Mouse (Mus musculus) midbrain, embryonic 10.5 days (tissue): ENCODE results near the gene Mllt10. TPM values are rescaled to one million over a fixed set of nuclear protein-coding genes. Genes with fewer than 3 reads are reported as not detected.

Source experiments
- DNase-seq: peaks from one replicate; pipeline ENCODE4 v3.0.0-alpha.2; 2017; ENCODE audit warnings: low spot score
- H3K27ac ChIP-seq: fragments of 300-500 bp; sonication (generic); replicated peaks from 2 replicates; pipeline ENCODE4 v1.5.1; 2016; ENCODE audit warnings: mild to moderate bottlenecking
- H3K27me3 ChIP-seq: fragments of 300-500 bp; sonication (generic); 2 replicates; pipeline ENCODE4 v1.6.1; 2016; ENCODE audit warnings: low read depth, mild to moderate bottlenecking; ENCODE audit not compliant: poor library complexity, severe bottlenecking
- H3K36me3 ChIP-seq: fragments of 300-500 bp; sonication (generic); 2 replicates; pipeline ENCODE4 v1.6.1; 2016; ENCODE audit warnings: mild to moderate bottlenecking, moderate library complexity
- H3K4me1 ChIP-seq: fragments of 300-500 bp; sonication (generic); 2 replicates; pipeline ENCODE4 v1.6.1; 2016
- H3K4me3 ChIP-seq: fragments of 300-500 bp; sonication (generic); 2 replicates; pipeline ENCODE4 v1.5.1; 2016; ENCODE audit warnings: mild to moderate bottlenecking, moderate library complexity
- H3K9me3 ChIP-seq: fragments of 300-500 bp; sonication (generic); replicated peaks from 2 replicates; pipeline ENCODE4 v1.6.1; 2016; ENCODE audit warnings: mild to moderate bottlenecking
- WGBS: fragments of 180-500 bp; shearing (Covaris S2); methylation state at CpG from one replicate; pipeline ENCODE4 v1.1.7; 2016; 5-methylcytosine and 5-hydroxymethylcytosine counted together
- polyA plus RNA-seq: library from polyadenylated mRNA; unstranded; fragments of >200 nt; fragmentation: Nextera tagmentation; extraction: Ambion mirVana; gene quantifications from 2 replicates; pipeline ENCODE4 v1.2.1, GENCODE M21; 2016

Gene Mllt10
- polyA plus RNA-seq, 1 experiment from 2014 or later = 71.0 TPM

- Histone ChIP-seq H3K36me3 (peaks cover 10% of the 10 kb centered on the region), H3K4me1 (peaks cover 88% of the 10 kb centered on the region), H3K27me3 (no peaks in the 10 kb centered on the region), H3K4me3 (peak overlapping the region; percentile 81), H3K27ac (peak overlapping the region; percentile 100), H3K9me3 (no peaks in the 10 kb centered on the region)
- WGBS = under 1% methylated on average over 46 of the region's 46 CpGs
- DNase-seq = peak; percentile 79
Measured at GRCm38 (mm10) chr2:18039566-18040290, 15.3 kb upstream of the Mllt10 start.

DNA sequence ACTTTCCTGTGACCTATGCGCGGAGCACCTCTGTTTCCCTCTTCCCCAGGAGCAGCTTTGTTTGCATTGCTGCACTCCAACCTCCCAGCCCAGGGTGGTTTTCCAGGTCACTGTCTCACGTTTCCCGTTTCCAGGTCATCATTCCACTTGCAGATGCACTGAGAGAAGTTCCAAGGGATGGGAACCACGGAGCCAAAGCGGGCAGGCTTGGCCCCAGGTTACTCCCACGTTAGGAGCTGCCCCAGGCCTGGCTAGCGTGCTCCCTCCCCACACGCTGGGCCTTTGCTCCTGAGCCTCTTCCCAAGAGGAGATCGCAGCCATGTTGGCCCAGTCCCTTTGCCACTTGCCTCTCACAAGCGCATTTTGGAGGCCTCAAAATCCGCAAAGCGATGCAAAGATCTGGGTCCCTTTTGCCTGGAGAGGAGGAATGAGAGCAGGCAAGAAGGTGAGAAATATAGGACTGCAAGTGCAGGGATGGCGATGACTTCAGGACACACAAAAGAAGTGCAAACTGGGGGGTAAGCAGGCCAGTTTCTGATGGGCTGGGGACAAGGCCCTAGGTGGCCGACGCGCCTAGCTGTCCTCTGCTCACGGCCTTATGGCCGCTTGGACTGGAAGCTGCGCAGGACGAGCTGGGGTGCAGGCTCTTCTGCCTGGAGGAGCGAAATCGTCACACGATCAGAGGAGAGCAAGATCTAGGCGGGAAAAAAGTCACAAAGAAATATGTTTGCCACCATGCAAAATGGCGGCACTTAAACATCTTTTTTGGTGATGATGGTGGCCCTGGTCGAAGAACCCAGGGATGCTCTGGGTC lies 14.5 kb upstream of the Mllt10 start:
- Histone ChIP-seq H3K27ac (peak overlapping the region; percentile 100), H3K27me3 (no peaks in the 10 kb centered on the region), H3K4me3 (peak overlapping the region; percentile 81), H3K9me3 (no peaks in the 10 kb centered on the region), H3K4me1 (peaks cover 80% of the 10 kb centered on the region), H3K36me3 (peaks cover 12% of the 10 kb centered on the region)
- DNase-seq = peak; percentile 70
- 2% methylated on average over 27 of the region's 27 CpGs for WGBS

GRCm38 (mm10) chr2:18041199-18041885 lies 13.7 kb upstream of the Mllt10 start:
- WGBS = 4% methylated on average over 14 of the region's 14 CpGs
- no peaks in the 10 kb centered on the region for H3K27me3 ChIP-seq
- H3K4me1 ChIP-seq = peaks cover 72% of the 10 kb centered on the region
- no peaks in the 10 kb centered on the region for H3K9me3 ChIP-seq
- DNase-seq = peak; percentile 92
- peak overlapping the region; percentile 100 for H3K27ac ChIP-seq
- peak overlapping the region; percentile 81 for H3K4me3 ChIP-seq
- peaks cover 20% of the 10 kb centered on the region for H3K36me3 ChIP-seq

GRCm38 (mm10) chr2:18045143-18045780 lies 9.8 kb upstream of the Mllt10 start:
- Histone ChIP-seq H3K4me3 (peak overlapping the region; percentile 81), H3K36me3 (peaks cover 22% of the 10 kb centered on the region), H3K4me1 (peaks cover 45% of the 10 kb centered on the region), H3K27ac (peak overlapping the region; percentile 100), H3K27me3 (no peaks in the 10 kb centered on the region), H3K9me3 (no peaks in the 10 kb centered on the region)
- DNase-seq = no peak
- 2% methylated on average over 7 of the region's 7 CpGs for WGBS

DNA sequence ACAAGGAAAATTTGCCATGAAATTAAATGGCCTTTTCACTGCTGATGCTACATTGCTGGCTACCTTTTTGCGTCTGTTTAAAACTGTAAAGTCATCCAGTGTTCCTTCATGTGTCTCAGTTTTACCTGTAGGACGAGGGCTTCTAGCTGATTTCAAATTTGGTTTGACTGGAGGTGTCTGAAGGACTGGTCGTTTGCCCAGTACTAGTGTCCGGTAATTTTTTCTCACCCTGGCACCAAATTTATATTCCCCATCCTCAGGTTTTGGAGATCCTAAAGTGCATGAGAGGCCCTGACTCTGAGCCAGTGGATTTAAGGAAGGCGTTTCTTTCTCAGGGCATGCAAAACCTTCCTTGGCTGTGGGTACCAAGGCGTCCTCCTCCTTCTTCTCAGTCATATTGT lies 9.3 kb upstream of the Mllt10 start:
- 2% methylated on average over 6 of the region's 6 CpGs for WGBS
- DNase-seq = no peak
- Histone ChIP-seq H3K27me3 (no peaks in the 10 kb centered on the region), H3K4me3 (peak overlapping the region; percentile 81), H3K27ac (peak overlapping the region; percentile 100), H3K4me1 (peaks cover 45% of the 10 kb centered on the region), H3K36me3 (peaks cover 18% of the 10 kb centered on the region), H3K9me3 (no peaks in the 10 kb centered on the region)

GRCm38 (mm10) chr2:18046186-18046585 lies 8.9 kb upstream of the Mllt10 start:
- peaks cover 18% of the 10 kb centered on the region for H3K36me3 ChIP-seq
- 1% methylated on average over 4 of the region's 4 CpGs for WGBS
- no peaks in the 10 kb centered on the region for H3K9me3 ChIP-seq
- H3K4me3 ChIP-seq = peak overlapping the region; percentile 81
- H3K27me3 ChIP-seq = no peaks in the 10 kb centered on the region
- peaks cover 45% of the 10 kb centered on the region for H3K4me1 ChIP-seq
- H3K27ac ChIP-seq = peak overlapping the region; percentile 100
- no peak for DNase-seq

- Histone ChIP-seq H3K4me3 (peak overlapping the region; percentile 81), H3K4me1 (peaks cover 45% of the 10 kb centered on the region), H3K36me3 (peaks cover 18% of the 10 kb centered on the region), H3K9me3 (no peaks in the 10 kb centered on the region), H3K27ac (peak overlapping the region; percentile 100), H3K27me3 (no peaks in the 10 kb centered on the region)
- under 1% methylated on average over 63 of the region's 64 CpGs for WGBS
- DNase-seq = peak; percentile 67
Measured at GRCm38 (mm10) chr2:18046758-18047645, 8.0 kb upstream of the Mllt10 start.

DNA sequence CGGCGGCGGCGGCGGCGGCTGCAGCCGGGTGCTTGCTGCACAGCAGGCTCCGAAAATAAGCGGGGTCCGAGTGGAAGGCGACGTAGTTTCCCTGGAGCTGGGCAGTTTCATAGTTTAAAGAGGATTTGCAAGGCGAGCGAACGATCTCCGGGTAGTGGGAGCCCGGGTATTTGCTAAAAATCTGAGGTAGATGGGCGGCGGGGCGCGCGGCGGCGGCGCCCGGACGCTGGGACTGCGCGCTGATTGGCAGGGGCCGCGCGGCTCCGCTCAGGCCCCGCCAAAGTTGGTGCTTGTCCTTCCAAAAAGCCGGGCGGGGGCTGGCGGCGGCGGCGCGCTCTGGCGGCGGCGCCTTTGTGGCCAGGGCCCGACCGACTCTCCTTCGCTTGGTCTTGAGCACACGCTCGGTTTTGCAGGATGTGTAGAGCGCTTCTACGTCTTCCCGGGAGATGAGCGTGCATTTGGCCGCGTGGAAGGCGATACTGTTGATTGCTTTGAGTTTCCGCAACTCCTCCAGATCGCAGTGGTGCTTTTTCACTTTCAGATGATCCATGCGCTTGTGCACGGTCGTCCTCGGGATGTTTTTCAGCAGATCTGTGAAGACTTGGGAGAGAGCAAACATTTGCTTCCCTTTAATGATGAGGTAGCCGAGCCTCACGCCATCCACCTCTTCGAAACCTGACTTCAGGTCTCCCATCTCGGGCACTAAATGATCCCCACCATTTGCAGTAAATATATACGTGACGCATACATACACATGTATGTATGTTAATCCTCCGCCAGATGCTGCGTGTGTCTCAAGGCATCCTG lies 7.2 kb upstream of the Mllt10 start:
- no peaks in the 10 kb centered on the region for H3K27me3 ChIP-seq
- WGBS = under 1% methylated on average over 70 of the region's 70 CpGs
- peaks cover 45% of the 10 kb centered on the region for H3K4me1 ChIP-seq

DNA sequence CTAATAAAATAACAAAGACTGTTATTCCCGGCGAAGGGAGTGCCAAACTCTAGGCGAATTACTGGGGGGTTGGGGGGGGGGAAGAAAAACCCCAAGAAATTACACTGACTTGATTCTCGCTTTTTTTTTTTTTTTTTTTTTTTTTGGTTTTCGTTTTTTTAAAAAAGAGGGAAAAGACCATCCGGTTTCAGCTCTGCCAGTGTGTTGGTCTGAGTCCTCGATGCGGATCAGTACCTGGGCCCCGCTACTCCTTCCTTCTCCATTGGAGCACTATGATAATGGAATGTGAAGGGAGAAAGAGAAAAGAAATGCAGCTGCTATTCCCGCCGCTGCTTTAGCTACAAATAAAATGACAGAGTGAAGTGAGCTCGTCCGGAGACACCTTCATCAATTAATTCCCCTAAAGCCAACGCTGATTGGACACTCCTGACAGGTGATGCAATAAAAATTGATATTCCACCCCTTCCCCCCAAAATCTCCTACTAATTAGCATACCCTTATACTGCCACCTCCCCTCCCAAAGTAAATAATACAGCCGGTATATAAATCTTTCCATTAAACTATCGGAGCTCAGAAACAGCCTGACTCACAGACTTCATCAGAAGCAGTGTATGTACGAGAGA lies 6.5 kb upstream of the Mllt10 start, which contains the start of gene Skida1:
Gene Skida1 (minus strand): TSS at position 599 of the 623 bp plus-strand sequence.
- Histone ChIP-seq H3K9me3 (no peaks in the 10 kb centered on the region), H3K27me3 (no peaks in the 10 kb centered on the region), H3K36me3 (peaks cover 15% of the 10 kb centered on the region), H3K27ac (peak within 1 kb of the TSS; percentile 100), H3K4me3 (peak within 1 kb of the TSS; percentile 81), H3K4me1 (peaks cover 45% of the 10 kb centered on the region)
- WGBS = under 1% methylated on average over 17 of the region's 17 CpGs
- peak; percentile 67 for DNase-seq

More for the DNA sequence above, 7.2 kb upstream of the Mllt10 start:
- no peaks in the 10 kb centered on the region for H3K9me3 ChIP-seq
- peak overlapping the region; percentile 81 for H3K4me3 ChIP-seq
- H3K27ac ChIP-seq = peak overlapping the region; percentile 100
- peak; percentile 75 for DNase-seq
- H3K36me3 ChIP-seq = peaks cover 16% of the 10 kb centered on the region

DNA sequence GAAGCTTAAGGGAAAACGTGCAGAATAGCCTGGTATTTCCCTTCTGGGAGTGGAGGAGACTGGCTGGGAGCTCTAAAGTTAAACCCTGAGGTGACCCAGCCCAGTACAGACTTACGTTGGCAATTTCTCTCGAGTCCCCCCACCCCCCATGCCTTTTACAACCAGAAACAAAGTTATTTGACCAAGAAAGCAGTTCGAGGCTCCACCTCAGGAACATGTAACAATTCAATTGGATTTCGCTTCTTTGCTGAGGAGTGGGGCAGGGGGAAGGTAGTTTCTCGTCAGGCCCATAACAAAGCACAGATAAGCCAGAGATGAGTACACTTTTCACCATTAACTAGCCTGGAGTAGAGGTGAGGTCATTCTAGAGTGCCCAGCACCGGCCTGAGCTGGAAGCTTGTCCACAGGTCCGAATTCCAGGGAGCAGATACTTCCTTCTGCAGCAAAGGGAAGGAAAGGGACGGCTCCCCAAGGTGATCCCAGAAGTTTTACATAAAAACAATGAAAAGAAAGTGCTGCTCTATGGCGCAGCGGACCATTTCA lies 5.7 kb upstream of the Mllt10 start:
- Histone ChIP-seq H3K27ac (peak overlapping the region; percentile 100), H3K27me3 (no peaks in the 10 kb centered on the region), H3K36me3 (peaks cover 15% of the 10 kb centered on the region), H3K9me3 (no peaks in the 10 kb centered on the region), H3K4me1 (peaks cover 53% of the 10 kb centered on the region), H3K4me3 (peak overlapping the region; percentile 81)
- DNase-seq = peak; percentile 58
- WGBS = under 1% methylated on average over 11 of the region's 11 CpGs
